Mouse (Mus musculus) kidney, adult 2 months (tissue): Measurements from ENCODE around the gene Prkacb. TPM values are rescaled to one million over a fixed set of nuclear protein-coding genes. Genes with fewer than 3 reads are reported as not detected.
"Not testable (repeated sequence)": the region's sequence is repeated elsewhere in the genome, so short reads cannot be mapped to it uniquely, and the experiment has no call there.

Experiments used
- DNase-seq: peaks from one replicate; pipeline ENCODE4 v3.0.0; 2021
- H3K27ac ChIP-seq: fragments of 200-500 bp; 2 replicates; pipeline ENCODE4 v1.5.1; 2012; ENCODE audit warnings: low read depth, low read length, control low read depth, inconsistent platforms; ENCODE audit not compliant: insufficient read depth
- H3K27me3 ChIP-seq: fragments of 200-500 bp; replicated peaks from 2 replicates; pipeline ENCODE4 v1.6.1; 2012; ENCODE audit warnings: mild to moderate bottlenecking, moderate library complexity, low read length, inconsistent platforms; ENCODE audit not compliant: control insufficient read depth, insufficient read depth
- H3K36me3 ChIP-seq: fragments of 200-500 bp; 2 replicates; pipeline ENCODE4 v1.6.1; 2012; ENCODE audit warnings: mild to moderate bottlenecking, moderate library complexity, low read length, inconsistent platforms; ENCODE audit not compliant: control insufficient read depth, insufficient read depth
- H3K4me1 ChIP-seq: fragments of 200-500 bp; 2 replicates; pipeline ENCODE4 v1.6.1; 2011; ENCODE audit warnings: low read length; ENCODE audit not compliant: control insufficient read depth, insufficient read depth
- H3K4me3 ChIP-seq: fragments of 200-500 bp; 2 replicates; pipeline ENCODE4 v1.5.1; 2011; ENCODE audit warnings: mild to moderate bottlenecking, low read depth, low read length, control low read depth; ENCODE audit not compliant: insufficient read depth
- CTCF ChIP-seq: fragments of 200-500 bp; conservative IDR thresholded peaks from 2 replicates; pipeline ENCODE4 v1.5.1; 2011; ENCODE audit warnings: low read depth, mild to moderate bottlenecking, control low read depth, low read length, moderate library complexity, mixed read lengths; ENCODE audit not compliant: insufficient read depth, insufficient read length
- POLR2A ChIP-seq: fragments of 200-500 bp; IDR thresholded peaks from one replicate; pipeline ENCODE4 v1.6.1; 2011; ENCODE audit warnings: low read depth, low read length, control low read depth
- WGBS: fragments of 180-500 bp; shearing (Covaris S2); methylation state at CpG from one replicate; pipeline ENCODE4 v1.1.7; 2018; 5-methylcytosine and 5-hydroxymethylcytosine counted together
- polyA plus RNA-seq: library from polyadenylated mRNA; depleted of rRNA; stranded (reverse); fragments of >200 nt; gene quantifications from 2 replicates; pipeline ENCODE4 v1.2.3, GENCODE M21; 2012

Gene Prkacb
- polyA plus RNA-seq, 1 experiment: 23.3 TPM

GRCm38 (mm10) chr3:146766701-146767181 is 46.0 kb downstream of the Prkacb start:
- no peak for TF ChIP-seq CTCF
- no peak for TF ChIP-seq POLR2A

GRCm38 (mm10) chr3:146766071-146766605 is 46.7 kb downstream of the Prkacb start:
- H3K27ac ChIP-seq: no peak overlapping the region
- no peaks in the 10 kb centered on the region for H3K27me3 ChIP-seq
- no peaks in the 10 kb centered on the region for H3K4me1 ChIP-seq
- H3K4me3 ChIP-seq: no peak overlapping the region
- DNase-seq: no peak
- 91% methylated on average over 4 of the region's 4 CpGs for whole genome bisulfite sequencing
- no peak for TF ChIP-seq CTCF
- TF ChIP-seq POLR2A: no peak
- H3K36me3 ChIP-seq: no peaks in the 10 kb centered on the region

More at GRCm38 (mm10) chr3:146766701-146767181, 46.0 kb downstream of the Prkacb start:
- WGBS: 71% methylated on average over 8 of the region's 8 CpGs
- Histone ChIP-seq H3K36me3 (no peaks in the 10 kb centered on the region), H3K27ac (no peak overlapping the region), H3K27me3 (no peaks in the 10 kb centered on the region), H3K4me1 (no peaks in the 10 kb centered on the region), H3K4me3 (no peak overlapping the region)
- DNase-seq: no peak

DNA sequence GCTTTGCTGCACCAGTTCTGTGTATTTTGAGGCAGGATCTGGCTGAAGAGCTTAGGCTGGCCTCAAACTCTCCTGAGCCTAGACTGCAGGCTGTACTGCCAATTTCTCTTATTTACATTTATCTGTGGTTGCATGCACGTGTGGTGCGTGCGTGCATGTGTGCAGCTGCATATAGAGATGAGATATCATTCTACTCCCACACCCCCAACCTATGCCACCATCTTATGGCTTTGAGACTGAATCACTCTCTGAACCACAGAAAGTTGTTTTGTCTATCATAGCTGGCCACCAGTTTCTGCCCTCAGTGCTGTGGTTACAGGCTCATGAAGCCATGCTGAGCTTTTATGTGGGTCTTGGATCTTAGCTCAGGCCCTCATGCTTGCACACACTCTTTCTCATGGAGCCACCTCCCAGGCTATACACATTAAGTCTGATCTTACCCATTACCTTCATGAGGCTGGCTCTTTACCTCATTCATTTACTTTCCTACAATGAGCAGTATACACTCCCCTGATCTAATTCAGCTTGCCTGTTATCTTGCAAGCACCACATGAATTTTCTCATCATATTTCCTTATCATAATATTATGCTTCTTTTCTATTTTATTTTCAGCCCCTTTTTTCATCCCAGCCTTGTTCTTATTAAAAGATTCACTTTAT is 47.8 kb downstream of the Prkacb start:
- H3K36me3 ChIP-seq: no peaks in the 10 kb centered on the region
- WGBS: 99% methylated on average over 3 of the region's 3 CpGs
- no peak overlapping the region for H3K27ac ChIP-seq
- TF ChIP-seq CTCF (no peak), POLR2A (no peak)
- no peaks in the 10 kb centered on the region for H3K27me3 ChIP-seq
- H3K4me3 ChIP-seq: no peak overlapping the region
- H3K4me1 ChIP-seq: no peaks in the 10 kb centered on the region
- DNase-seq: no peak

DNA sequence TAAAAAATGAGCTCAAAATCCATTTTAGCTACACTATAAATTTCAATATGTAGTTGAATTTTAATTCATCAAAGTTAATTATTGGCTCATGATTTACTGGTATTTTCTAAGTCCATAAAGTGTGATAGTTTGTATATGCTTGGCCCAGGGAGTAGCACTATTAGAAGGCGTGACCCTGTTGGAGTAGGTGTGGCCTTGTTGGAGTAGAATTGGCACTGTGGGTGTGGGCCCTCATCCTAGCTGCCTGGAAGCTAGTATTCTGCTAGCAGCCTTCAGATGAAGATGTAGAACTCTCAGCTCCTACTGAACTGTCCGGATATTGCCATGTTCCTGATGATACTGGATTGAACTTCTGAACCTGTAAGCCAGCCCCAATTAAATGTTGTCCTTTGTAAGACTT is 49.7 kb downstream of the Prkacb start:
- not testable (repeated sequence) for H3K4me3 ChIP-seq, H3K27ac ChIP-seq, H3K27me3 ChIP-seq, H3K36me3 ChIP-seq, H3K4me1 ChIP-seq, DNase-seq
- 88% methylated on average over 2 of the region's 2 CpGs for WGBS

- Histone ChIP-seq H3K27me3 (no peaks in the 10 kb centered on the region), H3K36me3 (no peaks in the 10 kb centered on the region; the same call in 1 of the 2 replicates), H3K4me3 (no peak overlapping the region), H3K4me1 (no peaks in the 10 kb centered on the region), H3K27ac (no peak overlapping the region)
- DNase-seq: no peak
- 95% methylated on average over 9 of the region's 9 CpGs for WGBS
- TF ChIP-seq POLR2A (no peak), CTCF (no peak)
Observed at GRCm38 (mm10) chr3:146761276-146761675, 51.5 kb downstream of the Prkacb start.

- no peaks in the 10 kb centered on the region for H3K27me3 ChIP-seq
- H3K27ac ChIP-seq: no peak overlapping the region
- WGBS: 82% methylated on average over 6 of the region's 6 CpGs
- TF ChIP-seq POLR2A: no peak
- H3K36me3 ChIP-seq: no peaks in the 10 kb centered on the region; the same call in 1 of the 2 replicates
- DNase-seq: no peak
- H3K4me3 ChIP-seq: no peak overlapping the region
- H3K4me1 ChIP-seq: no peaks in the 10 kb centered on the region
Observed at GRCm38 (mm10) chr3:146757970-146758960, 54.5 kb downstream of the Prkacb start.

DNA sequence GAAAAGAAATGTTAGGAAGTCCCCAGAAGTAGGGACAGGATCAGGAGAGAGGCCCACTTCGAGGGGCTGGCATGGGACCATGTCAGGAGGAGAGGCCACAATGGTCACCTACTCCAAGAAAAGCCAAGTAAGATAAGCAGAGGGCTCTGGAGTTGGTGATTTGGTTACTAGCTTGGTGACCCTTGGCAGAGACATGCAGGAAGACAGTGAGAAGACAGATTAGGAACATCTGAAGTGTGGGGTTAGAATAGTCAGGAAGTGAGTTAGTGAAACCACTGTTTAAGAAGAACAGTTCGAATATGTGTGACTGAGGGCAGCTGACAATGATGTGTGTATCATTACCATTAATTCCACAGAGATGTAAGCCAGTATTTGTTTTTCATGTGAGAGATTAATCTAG is 58.5 kb downstream of the Prkacb start:
- no peaks in the 10 kb centered on the region for H3K27me3 ChIP-seq
- peaks cover 1% of the 10 kb centered on the region for H3K36me3 ChIP-seq
- DNase-seq: no peak
- TF ChIP-seq POLR2A: no peak
- H3K4me3 ChIP-seq: no peak overlapping the region
- no peaks in the 10 kb centered on the region for H3K4me1 ChIP-seq
- 75% methylated on average over 2 of the region's 2 CpGs for WGBS
- H3K27ac ChIP-seq: no peak overlapping the region
